Mouse (Mus musculus) thymus, postnatal 10 days (tissue): ENCODE results near the gene Cbarp.

Source experiments
- DNase-seq, 2 experiments: peaks; one replicate each; pipeline ENCODE4 v3.0.0; 2021; ENCODE audit warnings: low spot score in 2 of 2

Cbarp gene

GRCm38 (mm10) chr10:80094085-80094484 lies 46.5 kb downstream of the Cbarp start:
- no peak for DNase-seq

GRCm38 (mm10) chr10:80092690-80093089 lies 47.9 kb downstream of the Cbarp start:
- no peak for DNase-seq

GRCm38 (mm10) chr10:80091527-80091926 lies 49.1 kb downstream of the Cbarp start:
- DNase-seq: no peak

DNA sequence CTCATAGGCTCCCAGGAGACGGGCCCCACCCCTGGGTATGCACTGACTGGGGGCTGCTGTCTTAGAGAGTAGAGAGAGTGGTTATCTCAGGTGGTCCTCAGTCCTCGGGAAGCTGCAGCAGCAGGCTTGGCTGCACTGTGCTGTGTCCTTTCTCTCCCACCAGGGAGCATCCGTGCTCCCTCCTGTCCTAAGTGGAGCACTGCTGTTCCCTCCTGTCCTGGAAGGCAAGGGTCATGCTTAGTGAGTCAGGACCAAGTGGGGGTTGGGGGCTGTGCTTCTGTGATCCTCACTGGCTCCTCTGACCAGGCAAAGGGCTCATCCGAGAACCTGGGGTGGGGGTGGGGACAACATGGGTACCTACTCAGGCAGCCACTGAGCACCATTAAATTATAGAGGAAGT lies 51.5 kb downstream of the Cbarp start:
- no peak for DNase-seq

DNA sequence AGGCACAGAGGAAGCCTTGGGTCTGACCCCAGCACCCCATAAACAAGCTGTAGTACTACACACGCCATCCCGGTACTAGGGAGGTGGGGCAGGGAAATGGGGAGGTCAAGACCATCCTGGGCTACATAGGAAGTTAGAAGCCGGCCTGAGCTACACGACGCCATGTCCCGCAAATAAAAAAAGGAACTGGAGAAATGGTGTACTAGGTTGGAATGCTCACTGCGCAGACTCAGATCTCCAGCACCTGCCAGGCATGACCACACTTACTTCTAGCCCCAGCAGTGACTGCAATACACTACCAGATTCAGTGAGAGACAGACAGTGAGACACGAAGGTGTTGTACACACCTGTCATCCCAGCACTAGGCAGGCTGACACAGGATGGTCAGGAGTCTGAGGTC lies 53.2 kb downstream of the Cbarp start:
- DNase-seq: no peak

DNA sequence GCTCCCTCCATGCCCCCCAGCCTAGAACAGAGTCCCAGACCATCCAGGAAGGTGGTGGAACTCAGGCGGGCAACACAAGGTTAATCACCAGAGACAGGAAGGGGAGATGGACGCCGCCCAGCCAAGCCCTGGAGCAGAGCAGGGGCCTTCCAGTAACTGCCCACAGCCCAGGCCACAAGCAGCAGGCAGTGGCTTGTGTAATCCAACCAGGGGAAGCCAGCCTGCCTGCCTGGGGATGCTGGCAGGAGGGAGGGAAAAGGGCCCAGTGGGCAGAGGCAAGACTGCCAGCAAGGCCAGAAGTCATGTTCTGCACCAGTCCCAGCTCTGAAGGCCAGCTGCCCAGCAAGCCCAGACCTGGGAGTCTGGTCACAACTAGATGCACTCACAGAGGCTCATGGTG lies 53.8 kb downstream of the Cbarp start:
- DNase-seq: no peak

GRCm38 (mm10) chr10:80084817-80085487 lies 55.7 kb downstream of the Cbarp start:
- DNase-seq: no peak

DNA sequence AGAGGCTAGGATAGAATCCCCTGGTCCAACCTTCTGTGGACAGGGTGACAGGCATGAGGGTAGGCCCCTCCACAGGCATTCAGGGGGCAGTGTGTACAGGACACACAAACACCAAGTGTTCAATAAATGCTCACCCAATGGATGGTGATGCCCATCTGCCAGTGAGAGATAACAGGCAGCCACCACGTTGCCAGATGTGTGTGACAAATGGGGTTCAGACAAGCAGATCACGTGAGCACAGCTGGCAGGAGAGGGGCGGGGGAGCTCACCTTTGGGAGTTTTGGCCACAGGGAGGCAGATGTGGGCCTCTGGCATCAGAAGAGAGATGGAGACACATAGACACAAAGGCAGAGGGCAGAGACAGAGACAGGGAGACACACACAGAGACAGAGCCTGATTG lies 59.6 kb downstream of the Cbarp start:
- no peak for DNase-seq
